Mouse (Mus musculus): Measurements from ENCODE around the gene Map1b.

The Map1b gene

DNA sequence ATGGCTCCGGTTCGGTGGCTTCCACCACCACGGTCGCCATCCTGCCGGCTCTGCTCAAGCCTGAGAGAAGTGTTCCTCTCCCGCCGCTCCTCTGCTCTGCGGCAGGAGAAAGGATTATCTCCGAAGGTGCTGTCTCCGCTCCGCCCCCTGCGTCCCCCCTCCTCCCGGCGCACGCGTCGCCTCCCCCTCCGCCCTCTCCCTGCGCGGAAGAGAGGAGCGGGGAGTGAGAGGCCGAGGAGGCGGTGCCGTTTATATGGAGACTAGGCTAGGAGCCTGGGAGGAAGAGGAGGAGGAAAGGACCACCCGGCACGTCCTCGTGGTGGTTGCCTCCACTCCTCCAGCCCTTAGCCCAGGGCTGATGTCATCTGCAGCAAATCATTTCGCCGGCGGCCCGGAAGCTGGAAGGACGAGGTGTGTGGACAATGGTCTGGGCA is at the start of gene Map1b:
Gene Map1b, minus strand, starts transcription at position 93 of the 434 bp plus-strand sequence.
- peak; percentile 86 for DNase-seq

DNA sequence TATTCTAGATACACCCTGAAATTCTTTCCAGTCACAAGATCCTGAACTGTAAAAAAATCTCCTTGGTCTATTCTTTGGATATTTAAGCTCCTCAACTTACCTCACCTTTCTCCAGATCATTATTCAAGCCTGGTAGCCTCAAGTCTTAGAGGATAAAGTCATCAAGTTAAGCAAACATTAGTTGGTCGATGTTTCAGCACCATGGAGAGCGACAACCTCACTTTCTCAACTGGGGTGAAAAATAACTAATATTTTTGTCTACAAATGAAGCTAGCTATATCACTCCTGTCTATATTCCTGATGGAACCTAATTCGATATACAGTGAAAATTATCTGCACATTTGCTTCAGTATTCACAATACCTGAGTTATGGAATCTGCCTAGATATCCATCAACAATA is 48.0 kb upstream of the Map1b start:
- no peak for DNase-seq

DNA sequence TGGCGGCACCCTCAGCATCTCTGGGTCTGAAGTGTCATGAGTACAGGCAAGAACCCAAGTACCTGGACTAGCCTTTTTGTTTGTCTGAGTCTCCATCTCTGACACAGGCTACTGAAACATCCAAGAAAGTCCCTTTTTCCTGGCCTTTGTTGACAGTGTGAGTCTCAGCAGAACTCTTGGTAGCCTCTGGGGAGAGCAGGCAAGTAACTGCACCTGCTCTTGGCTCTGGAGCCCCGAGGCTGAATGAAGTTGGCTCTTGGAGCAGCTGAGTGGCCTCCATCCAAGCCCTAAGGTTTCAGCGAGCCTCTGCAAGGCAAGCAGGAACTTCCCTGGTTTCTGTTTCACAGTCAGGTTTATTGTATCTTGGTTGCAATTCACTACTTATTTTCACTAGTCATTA is 46.7 kb upstream of the Map1b start:
- DNase-seq, result peak; percentile 50

DNA sequence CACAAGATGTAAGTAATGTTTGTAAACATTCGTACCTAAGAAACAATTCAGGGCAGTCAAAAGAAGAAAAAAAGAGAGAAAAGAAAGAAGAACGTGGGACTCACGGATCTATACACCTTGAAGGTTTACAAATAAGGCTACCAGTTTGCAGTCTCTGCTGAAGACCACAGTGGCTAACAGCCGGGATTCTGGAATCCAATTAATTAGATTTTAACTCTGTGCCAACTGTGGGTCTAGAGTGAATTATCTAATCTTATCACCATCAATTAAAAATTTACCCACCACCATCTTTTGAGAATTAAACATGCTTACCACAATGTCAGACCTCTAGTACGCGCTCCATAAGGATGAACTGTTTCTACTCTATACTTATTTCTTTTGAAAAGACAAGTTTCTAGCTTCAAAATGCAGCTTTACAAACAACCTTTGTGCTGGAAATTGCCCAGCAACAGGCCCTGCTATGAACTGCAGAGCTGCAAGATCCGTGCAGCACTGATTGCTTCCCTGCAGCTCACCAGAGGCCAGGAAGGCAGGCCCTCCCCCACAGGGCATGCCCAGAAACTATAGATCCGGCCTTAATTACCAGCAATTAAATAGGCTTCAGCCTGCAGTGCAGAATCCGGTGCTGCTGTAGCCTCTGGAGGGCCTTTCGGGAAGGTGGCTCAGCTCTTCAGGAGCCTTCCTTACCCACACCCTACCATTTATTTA is 45.7 kb upstream of the Map1b start:
- no peak for DNase-seq

DNA sequence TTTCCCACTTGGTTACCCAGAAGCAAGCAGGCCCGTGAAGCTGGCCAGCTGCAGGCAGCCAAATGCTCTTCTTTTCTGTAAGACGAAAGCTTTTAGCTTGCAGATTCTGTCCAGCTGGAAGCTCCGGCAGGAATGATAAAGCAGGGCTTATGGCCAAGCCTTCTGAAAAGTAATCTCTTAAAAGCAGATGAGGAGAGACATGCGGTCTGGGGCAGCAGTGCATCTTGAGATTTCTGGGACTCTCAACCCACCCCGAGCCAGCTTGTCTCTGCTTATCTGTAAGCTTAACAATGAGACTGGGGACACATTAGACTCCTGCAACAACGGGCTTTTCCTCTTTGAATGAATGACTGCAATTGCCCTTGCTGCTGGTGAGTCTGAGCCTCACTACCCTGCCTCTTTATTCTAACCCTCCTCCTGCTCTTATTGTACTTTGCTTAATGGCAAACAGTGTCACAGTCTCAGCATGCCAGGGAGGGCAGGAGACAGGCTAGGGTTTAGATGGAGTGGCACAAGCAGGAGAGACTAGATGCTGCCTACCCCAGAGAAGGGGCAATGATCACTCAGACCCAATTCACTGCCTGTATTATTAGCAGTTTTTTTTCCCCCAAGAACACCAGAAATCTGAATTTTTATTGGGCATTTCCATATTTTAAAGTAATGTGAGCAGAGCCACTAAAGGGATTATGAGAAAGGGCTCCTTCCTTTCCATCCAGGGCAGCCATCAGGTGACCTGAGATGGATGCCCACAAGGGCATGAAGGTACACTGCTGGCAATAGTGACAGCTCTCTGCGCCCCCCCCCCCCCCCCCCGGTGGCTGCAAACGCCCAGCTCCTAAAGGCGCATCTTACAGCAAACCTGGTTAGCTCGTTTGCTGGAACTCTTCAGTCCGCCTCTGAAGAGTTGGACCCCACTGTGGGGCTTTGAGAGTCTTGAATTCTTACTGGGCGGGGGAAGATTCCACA is 44.6 kb upstream of the Map1b start:
- no peak for DNase-seq

DNA sequence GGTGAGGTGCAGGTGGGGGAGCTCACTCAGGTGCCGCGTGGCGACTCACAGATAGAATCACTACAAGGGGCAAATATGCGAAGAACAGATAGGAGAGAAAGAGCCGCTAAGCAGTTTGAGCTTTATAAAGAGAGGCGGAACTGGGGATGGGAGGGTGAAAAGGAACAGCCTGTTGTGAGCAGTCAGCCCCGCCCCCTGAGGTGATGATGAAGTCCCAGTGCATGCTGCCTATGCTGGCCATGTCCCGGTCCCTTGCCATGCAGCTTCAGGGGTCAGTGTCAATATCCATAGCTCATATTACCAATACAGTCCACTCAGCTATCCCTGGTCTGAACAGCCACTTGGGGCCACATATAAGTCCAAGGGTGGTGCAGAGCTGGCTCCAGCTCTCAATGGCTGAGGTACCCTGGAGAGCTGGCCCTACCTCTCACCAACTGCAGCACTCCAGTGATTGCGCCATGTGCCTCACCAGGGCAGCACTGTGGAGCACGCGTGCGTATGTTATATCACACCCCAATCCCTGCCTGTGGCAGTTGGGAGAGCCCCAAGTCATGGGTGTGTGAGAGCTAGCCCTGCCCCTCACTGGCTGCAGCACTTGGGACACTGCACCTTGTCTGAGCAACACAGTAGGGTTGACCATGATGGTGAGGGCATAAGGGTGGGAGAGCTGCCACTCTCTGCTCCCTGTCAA is 42.0 kb upstream of the Map1b start:
- no peak for DNase-seq

DNA sequence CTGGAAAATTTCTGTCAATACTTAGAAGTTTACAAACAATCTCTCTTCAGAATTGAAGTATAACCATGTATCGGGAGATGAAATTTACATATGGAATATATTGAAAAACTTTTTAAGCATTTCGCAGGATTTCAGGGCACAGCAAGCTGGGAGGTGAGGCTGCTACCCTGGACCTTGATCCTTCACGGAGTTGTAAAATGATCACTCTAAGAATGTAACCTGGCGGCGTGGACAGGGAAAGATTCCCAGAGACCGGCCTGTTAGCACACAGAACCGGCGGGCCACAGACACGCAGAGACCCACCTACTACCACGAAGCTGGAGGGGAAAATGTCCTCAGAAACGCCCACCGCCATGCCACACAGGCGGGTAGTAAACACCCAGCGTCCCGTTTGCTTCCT is 41.5 kb upstream of the Map1b start:
- no peak for DNase-seq

DNA sequence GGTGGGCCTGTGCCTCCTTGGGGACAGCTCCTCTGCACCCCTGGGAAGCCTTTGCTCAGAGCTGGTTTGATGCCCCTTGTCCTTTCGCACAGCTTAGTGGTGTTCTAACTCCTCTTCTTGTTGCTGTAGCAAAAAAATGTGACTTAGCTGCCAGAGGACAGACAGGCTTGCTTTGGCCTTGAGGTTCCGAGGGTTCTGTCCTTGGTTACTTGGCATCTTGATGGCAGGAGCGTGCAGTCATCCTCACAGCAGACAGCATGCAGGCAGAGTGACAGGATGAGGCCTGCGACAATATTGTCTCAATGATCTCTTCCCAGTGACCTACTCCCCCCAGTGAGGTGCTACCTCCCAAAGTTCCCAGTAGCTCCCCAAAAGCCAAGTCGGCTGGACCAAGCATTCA is 41.0 kb upstream of the Map1b start:
- DNase-seq, result no peak

DNA sequence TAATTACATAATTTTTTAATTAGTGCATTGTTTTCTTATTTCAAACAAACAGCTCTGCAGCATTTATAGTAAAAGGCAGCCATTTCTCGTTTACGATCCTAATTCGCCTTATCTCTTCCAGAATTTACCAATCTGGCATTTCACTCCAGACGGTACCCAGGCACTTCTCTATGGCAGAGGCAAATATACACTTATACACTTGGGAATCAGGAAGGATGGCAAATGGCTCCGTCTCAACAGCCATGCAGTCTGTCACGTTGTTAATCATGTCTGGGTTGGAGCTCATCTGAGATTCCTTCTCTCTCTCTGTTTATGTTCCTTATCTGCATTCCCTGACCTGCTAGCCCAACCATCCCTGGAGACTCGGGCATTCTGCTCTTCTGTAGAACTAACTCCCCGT is 38.6 kb upstream of the Map1b start:
- DNase-seq, result peak; percentile 21

DNA sequence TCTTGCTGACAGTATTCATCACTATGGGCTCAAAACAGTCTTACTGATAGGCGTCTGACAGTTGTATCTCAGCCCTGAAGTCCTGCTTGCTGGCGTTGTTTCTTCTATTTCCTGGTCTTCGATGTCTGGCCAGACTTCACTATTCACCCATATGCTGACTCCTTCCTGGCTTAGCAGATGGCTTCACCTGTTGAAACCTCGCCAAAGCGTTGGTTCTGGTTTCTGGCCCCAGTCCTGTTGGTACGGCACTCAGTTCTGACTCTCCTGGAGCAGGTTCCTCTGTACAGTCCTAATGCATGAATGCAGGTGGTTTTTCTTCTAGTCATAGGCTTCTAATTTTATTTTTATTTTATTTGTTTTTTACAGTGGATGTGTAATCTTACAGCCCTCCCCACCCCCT is 38.1 kb upstream of the Map1b start:
- peak; percentile 89 for DNase-seq

DNA sequence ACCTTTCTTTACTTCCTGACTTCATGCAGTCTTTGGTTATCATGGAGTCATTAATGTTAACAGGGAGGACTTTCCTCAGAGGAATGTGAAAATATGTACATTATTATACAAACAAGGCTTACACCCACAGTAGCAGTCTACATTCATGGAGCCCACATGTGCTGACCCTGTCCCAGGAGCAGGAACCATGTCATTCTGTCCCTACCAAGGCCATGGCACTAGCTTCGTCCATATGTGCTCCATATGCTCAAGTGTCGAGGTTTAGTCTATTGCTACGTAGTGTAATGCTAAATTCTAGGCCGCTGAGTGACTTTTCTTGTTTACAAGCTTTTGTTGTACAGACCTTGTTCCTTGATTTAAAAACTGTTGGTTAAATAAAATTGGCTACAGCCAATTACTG is 36.0 kb upstream of the Map1b start:
- DNase-seq, result no peak

DNA sequence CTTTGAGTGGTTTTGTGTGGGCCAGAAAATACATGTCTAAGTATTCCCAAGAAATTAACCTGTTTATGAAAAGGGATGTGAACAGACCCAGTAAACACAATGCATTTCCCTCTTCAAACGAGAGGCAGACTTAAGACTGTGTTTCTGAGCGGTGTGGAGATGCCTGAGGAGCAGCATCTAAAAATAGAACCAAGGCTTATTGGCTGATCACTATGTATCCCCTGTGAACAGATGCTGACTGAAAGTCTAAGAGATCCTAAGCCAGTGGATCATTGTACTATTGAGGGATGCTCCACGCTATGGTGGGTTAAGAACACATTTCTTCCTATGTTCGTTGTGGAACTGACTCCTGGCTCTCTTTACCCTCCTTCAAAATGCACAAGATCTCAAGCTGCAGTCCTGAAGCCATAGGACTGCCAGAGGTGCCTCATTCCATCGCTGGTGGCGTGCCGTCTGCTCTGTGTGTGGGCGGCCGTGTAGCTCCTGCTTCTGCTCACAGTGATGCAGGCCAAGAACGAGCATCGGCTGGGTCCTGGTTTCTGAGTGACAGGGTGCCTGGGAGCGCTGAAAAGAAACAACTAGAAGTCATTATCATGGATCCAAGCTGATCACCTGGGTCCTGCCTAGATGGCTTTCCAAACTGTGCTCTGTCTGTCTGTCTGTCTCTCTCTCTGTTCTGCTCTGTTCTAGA is 34.5 kb upstream of the Map1b start:
- no peak for DNase-seq

DNA sequence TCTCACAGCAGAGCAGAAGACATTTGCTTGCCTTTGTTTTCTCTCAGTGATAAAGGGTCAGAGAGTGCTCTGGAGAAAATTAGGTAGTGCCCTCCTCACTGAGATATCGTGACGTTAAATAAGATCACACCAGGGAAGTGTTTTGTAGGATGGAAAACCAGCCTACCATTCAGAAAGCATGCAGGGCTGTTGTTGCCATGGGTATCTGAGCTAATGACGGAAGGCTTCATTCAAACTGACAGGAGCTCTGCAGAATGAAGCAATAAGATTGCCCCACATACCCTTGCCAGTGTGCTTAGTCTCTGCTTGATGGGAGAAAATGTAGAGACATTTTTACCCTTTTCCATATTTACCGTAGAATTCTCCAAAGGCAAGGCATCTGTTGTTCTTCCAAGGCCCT is 33.7 kb upstream of the Map1b start:
- DNase-seq, result no peak

DNA sequence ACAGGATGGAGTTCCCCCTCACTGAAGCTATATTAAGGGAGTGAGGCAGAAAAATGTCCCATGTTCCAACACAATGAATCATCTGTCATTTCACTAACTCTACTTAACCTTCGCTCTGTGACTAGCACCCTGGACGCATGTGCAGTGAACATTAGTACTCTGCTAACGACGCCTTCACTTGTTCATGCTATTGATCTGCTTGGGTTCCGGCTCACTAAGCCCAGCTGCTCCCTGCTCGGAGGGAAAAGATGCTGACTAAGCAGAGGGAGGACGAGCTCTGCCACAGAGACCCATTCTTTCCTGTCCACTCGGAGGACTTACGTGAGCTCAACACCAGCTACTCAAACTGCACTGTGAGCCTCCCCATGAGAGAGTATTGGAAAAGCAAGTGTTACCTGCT is 33.2 kb upstream of the Map1b start:
- DNase-seq, result no peak

DNA sequence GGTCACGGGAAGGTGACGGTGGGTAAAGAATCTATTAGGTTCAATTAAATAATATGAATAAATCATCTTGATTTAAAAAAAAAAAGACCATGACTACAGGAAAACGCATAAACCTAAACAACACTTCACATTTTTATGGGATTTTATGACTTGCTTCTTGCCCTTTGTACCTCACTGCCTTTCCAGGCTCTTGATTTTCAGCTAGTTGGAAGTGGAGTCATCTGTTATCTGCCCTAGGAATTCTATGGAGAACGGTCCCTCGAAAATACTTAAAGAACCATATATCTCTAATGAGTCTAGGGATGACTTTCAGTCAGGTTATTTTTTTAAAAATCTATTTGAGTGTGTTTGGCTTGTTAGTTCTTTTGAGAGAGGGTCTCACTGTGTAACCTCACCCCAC is 30.5 kb upstream of the Map1b start:
- no peak for DNase-seq

DNA sequence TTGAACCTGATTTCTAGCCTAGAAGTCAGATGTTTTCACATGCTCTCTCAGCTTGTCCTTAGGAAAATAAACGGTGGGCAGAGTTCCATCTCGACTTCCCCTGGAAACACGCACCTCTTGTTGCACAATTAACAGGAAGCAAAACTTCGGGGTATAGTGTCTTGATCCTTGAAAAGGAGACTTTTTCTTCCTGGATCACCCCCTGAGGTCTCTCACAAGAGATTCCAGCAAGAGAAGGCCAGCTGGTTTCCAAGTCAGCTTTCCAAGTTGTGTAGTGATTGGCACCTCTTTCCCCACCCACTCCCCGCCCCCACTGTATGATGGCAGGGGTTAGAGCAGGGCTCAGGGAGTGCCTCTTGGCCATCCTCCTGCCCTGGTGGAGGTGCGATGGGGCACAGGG is 28.9 kb upstream of the Map1b start:
- DNase-seq, result no peak

DNA sequence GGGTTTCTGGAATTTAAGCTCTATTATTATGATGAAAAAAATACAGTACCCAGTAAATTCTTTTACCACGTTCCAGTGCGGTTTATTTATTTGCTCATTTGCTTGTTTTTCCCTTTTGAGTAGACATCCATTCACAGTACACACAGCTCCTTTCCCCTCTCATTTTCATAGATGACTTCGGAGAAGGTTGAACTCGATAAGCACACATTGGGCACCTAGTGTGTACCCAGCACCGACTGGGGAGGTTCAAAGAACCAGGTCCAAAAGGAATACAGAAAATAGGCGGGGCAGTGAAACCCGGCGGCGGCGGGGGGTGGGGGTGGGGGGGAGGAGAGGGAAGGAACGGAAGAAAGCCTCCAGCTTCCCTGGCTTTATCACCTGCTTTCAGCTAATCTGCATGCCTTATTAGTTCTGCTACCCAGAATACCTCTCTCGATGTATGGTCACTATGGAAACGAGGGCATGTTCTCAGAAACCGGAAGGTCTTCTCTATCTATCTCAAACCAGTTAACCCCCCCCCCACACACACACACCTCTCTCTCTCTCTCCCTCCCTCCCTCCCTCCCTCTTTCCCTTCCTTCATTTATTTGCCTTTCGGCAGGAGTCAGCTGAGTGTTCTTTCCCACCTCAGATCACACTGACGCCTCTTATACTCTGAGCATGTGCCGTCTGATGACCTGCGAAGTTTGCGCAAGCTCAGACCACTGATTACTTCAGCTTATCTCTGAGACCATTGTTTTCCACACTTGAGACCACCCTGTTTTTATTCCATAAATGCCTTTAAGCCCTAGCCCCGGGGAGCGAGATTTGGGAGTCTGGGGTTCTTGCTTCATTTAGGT is 25.3 kb upstream of the Map1b start:
- no peak for DNase-seq

DNA sequence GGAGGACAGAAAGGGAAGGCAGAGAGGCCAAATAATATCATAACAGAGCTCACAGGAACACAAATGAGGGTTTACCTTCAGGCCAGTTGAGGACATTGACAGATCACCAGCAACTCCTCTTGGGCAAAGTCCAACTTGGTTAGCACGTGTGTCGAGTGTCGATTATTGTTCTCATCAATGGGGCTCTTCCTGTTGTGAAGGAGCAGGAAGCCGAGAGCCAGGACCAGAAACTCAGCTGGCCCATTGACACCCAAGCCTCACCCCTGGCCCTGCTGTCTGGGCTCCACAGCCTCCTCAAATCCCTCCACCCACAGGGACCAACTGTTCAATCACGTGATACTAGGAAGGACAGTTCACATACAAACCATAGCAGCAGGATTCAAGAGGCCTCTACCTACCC is 22.9 kb upstream of the Map1b start:
- no peak for DNase-seq

DNA sequence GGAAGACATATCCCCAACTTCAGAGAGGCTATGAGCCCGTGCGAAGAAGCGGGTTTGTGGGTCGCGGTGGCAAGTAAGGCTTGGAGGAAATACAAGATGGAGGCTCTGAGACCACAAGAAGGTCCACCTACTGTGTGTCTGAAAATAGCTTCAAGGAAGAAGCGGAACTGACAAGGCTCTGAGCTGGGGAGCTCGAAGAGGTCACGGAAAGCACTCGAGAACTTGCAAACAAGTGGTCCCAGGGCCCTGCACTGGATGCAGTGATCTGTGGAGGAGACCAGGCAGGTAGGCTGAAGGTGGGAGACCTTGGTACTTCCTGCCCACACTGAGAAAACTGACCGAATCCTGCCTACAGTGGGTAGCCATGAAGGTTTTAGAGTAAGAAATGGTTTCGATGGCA is 22.5 kb upstream of the Map1b start:
- DNase-seq, result no peak

DNA sequence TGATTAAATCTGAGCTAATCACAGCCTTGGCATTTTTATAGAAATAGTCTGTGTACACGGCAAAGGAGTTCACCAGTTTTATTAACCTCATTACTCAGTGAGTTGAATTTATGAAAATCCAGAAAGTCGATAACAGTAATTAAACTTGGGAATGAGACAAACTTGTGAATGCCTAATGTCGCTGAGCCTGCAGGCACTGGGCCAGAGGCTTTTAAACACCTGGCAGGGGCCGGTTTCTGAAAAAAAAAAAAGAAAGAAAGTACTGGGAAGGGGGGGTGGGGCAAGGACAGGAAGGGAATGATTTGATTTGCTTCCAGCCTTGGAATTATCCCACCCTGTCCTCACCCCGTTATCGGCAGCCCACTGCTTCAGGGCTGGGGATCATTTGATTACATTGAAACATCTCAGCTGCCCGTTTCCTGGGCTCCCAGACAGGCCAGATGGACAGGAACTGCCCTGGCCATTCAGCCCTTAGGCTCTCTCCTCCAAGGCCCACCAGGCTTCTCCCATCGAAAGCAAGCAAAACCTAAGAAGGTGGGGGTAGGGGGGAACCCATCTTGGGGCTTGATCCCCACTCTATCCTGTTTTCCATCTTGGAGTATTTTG is 21.7 kb upstream of the Map1b start:
- DNase-seq, result no peak

DNA sequence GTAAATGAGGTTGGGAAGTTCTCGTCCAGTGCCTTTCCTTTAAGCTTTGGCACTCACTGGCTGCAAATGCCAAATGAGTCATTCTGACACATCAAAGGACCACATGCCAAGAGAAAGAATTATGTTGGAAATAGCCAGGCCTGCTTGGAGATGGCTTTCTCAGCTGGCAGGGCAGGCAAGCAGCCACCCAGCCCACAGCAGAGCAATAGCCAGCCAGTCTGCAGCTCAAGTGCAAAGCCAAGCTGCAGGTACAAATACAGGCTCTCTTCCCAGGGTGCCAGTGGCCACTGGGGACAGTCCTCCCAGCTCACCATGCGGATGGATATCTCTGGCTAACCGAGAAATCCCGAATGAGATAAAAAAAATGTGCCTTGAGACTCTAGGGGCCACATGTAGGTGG is 12.1 kb upstream of the Map1b start:
- peak; percentile 59 for DNase-seq

DNA sequence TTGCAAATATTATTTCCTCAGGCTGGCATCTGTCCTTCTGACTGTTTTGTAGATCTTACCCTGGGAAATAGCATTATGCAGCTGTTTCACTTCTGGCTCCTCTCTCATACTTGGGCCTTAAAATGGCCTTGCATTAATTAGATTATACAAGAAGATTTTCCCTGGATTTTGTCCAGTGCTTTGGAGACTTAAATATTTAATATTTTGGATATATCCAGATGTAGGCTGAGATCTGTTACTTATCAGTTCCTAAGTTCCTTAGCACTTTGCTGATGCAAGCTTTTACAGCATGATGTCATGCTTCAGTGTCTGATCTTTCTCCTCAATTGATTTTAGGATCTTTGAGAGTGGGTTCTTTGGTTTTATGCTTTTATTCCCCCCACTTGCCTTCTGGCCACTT is 11.6 kb upstream of the Map1b start:
- no peak for DNase-seq
